Mouse (Mus musculus): Measurements from ENCODE around the gene Kcnk12. TPM values are rescaled to one million over a fixed set of nuclear protein-coding genes. Genes with fewer than 3 reads are reported as not detected.

The Kcnk12 gene
- polyA plus RNA-seq, 1 experiment = 6.7 TPM

GRCm38 (mm10) chr17:87770766-87771165, 27.0 kb downstream of the Kcnk12 start:
- no peaks in the 10 kb centered on the region for H3K4me1 ChIP-seq (ENCODE audit: control insufficient read depth, insufficient read depth, low read length)
- no peak overlapping the region for H3K4me3 ChIP-seq (replicated peaks; ENCODE audit: extremely low read depth, low read depth, low read length)
- WGBS = 42% methylated on average over 5 of the region's 5 CpGs
- no peak for TF ChIP-seq POLR2A (IDR thresholded peaks at IDR 0.05; ENCODE audit: borderline replicate concordance, extremely low read depth, low read depth, low read length)
- TF ChIP-seq CTCF (IDR thresholded peaks at IDR 0.05; ENCODE audit: insufficient read depth, low read length) = no peak
- DNase-seq = no peak

DNA sequence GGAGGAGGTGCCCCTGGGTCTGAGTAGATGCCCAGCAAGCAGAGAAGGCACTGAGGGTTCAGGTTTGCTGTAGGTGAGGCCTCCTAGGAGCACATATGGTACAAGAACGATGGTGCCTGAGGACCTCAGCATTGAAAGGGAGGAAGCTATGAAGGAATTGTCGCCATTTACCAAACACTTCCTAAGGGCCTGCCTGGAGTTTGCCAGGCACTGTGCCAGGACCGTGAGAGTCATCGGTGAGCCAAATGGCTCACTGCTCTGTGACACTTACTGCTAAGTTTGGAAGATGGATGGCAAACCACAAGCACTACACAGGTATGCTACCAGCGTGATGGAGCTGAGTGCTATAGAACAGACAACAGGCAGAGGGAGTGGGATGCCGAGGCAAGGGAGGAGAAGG, 30.9 kb downstream of the Kcnk12 start:
- DNase-seq = no peak
- Histone ChIP-seq H3K4me1 (ENCODE audit: control insufficient read depth, insufficient read depth, low read length) (no peaks in the 10 kb centered on the region), H3K4me3 (replicated peaks; ENCODE audit: extremely low read depth, low read depth, low read length) (no peak overlapping the region)
- no peak for TF ChIP-seq CTCF (IDR thresholded peaks at IDR 0.05; ENCODE audit: insufficient read depth, low read length)
- no peak for TF ChIP-seq POLR2A (IDR thresholded peaks at IDR 0.05; ENCODE audit: borderline replicate concordance, extremely low read depth, low read depth, low read length)
- 78% methylated on average over 6 of the region's 6 CpGs for WGBS

DNA sequence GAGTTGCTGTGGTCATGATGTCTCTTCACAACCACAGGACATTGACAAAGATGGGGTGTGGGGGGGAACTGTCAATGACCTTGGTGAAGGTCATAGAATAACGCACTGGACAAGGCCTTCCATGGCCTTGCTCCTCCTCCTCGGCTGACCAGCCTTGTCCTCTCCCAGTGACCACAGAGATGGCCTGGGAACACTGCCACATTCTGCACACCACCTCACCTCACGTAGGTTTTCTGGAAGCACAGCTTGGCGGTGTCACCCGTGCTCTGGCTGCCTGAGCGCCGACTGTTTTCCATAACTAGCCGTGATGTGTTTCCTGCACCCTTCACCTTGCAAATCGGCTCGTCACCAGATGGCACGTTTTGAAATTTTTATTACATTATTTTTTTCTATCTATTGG, 32.8 kb downstream of the Kcnk12 start:
- Histone ChIP-seq H3K4me3 (replicated peaks; ENCODE audit: extremely low read depth, low read depth, low read length) (no peak overlapping the region), H3K4me1 (ENCODE audit: control insufficient read depth, insufficient read depth, low read length) (no peaks in the 10 kb centered on the region)
- TF ChIP-seq CTCF (IDR thresholded peaks at IDR 0.05; ENCODE audit: insufficient read depth, low read length) = no peak
- no peak for TF ChIP-seq POLR2A (IDR thresholded peaks at IDR 0.05; ENCODE audit: borderline replicate concordance, extremely low read depth, low read depth, low read length)
- DNase-seq = no peak
- 88% methylated on average over 11 of the region's 11 CpGs for WGBS

DNA sequence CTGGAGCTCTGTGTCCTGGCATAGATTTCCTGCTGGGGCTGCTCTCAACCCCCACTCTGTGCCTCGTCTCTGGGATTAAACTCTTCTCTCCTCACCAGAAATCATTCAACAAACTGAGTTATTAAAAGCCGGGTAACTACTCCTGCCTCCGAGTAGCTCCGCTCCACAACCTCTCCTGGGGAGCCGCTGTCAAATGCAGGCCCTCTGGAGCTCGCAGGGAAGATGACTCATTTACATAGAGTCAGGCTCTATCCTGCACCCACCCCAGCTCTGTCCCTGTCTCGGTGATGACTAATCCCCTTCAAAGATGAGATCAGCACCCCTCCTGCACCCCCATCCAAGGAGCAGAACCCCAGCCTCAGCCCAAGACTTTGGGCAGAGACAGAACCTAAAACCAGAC, 34.6 kb downstream of the Kcnk12 start:
- TF ChIP-seq CTCF (IDR thresholded peaks at IDR 0.05; ENCODE audit: insufficient read depth, low read length) = no peak
- no peak for TF ChIP-seq POLR2A (IDR thresholded peaks at IDR 0.05; ENCODE audit: borderline replicate concordance, extremely low read depth, low read depth, low read length)
- WGBS = 51% methylated on average over 7 of the region's 7 CpGs
- Histone ChIP-seq H3K4me1 (ENCODE audit: control insufficient read depth, insufficient read depth, low read length) (no peaks in the 10 kb centered on the region), H3K4me3 (replicated peaks; ENCODE audit: extremely low read depth, low read depth, low read length) (no peak overlapping the region)
- no peak for DNase-seq

DNA sequence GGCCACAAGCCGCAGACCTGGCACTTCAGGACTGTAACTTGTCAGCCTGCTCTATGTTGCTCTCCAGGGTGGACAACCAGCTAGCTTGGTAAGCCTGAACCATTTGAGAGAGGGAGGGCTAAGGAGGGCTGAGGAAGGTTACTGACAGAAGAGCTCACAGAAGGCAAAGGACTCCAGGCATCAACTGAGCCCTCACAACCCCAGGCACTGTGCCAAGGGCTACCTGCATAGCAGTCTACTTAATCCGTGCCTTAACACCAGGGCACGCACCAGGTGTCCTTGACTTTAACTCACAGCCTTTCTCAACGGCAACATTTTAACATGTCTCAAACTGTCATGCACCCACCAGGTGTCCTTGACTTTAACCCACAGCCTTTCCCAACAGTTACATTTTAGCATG, 37.5 kb downstream of the Kcnk12 start:
- WGBS = 74% methylated on average over 4 of the region's 4 CpGs
- no peak overlapping the region for H3K4me3 ChIP-seq (replicated peaks; ENCODE audit: extremely low read depth, low read depth, low read length)
- DNase-seq = no peak
- no peak for TF ChIP-seq CTCF (IDR thresholded peaks at IDR 0.05; ENCODE audit: insufficient read depth, low read length)
- no peak for TF ChIP-seq POLR2A (IDR thresholded peaks at IDR 0.05; ENCODE audit: borderline replicate concordance, extremely low read depth, low read depth, low read length)
- no peaks in the 10 kb centered on the region for H3K4me1 ChIP-seq (ENCODE audit: control insufficient read depth, insufficient read depth, low read length)

DNA sequence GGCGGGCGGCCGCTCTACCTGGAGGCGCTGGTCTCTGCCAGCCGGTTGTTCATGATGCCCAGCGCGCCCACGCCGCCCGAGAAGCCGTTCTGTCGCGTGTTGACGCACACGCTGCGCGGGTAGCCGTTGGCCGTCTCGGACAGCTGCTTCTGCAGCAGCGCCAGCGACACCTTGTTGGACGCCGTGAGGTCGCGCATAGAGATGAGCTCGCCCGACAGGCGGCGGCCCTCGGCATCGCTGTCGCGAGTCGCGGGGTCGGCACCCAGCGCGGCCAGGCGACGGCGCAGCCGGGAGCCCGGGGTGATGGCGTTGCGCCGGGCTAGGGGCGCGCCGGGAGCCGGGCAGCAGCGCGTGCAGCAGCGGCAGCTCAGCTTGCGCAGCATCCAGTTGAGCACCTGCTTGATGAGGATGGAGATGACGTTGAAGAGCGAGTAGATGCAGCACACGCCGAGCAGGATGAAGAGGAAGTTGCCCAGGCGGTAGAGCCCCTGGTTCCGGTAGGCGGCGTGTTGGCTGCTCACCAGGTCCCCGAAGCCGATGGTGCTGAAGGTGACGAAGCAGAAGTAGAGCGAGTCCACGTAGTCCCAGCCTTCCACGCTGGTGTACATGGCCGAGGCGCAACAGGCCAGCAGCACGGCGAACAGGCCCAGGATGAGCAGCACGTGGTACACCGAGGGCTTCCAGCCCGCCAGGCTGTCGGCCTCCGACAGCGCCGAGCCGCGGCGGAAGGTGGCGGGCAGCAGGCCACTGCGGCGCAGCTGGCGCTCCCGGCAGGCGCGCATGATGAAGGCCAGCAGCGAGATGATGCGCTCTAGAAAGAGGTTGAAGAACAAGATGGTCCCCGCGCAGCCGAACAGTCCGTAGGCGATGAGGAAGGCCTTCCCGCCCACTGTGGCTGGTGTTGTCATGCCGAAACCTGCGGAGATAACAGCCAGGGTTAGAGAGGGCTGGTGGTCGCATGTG, 51.6 kb downstream of the Kcnk12 start:
- DNase-seq = peak; percentile 10
- H3K4me1 ChIP-seq (ENCODE audit: control insufficient read depth, insufficient read depth, low read length) = no peaks in the 10 kb centered on the region
- peak overlapping the region; percentile 56 for H3K4me3 ChIP-seq (replicated peaks; ENCODE audit: extremely low read depth, low read depth, low read length)
- no peak for TF ChIP-seq CTCF (IDR thresholded peaks at IDR 0.05; ENCODE audit: insufficient read depth, low read length)
- TF ChIP-seq POLR2A (IDR thresholded peaks at IDR 0.05; ENCODE audit: borderline replicate concordance, extremely low read depth, low read depth, low read length) = no peak
- 6% methylated on average over 101 of the region's 101 CpGs for WGBS

DNA sequence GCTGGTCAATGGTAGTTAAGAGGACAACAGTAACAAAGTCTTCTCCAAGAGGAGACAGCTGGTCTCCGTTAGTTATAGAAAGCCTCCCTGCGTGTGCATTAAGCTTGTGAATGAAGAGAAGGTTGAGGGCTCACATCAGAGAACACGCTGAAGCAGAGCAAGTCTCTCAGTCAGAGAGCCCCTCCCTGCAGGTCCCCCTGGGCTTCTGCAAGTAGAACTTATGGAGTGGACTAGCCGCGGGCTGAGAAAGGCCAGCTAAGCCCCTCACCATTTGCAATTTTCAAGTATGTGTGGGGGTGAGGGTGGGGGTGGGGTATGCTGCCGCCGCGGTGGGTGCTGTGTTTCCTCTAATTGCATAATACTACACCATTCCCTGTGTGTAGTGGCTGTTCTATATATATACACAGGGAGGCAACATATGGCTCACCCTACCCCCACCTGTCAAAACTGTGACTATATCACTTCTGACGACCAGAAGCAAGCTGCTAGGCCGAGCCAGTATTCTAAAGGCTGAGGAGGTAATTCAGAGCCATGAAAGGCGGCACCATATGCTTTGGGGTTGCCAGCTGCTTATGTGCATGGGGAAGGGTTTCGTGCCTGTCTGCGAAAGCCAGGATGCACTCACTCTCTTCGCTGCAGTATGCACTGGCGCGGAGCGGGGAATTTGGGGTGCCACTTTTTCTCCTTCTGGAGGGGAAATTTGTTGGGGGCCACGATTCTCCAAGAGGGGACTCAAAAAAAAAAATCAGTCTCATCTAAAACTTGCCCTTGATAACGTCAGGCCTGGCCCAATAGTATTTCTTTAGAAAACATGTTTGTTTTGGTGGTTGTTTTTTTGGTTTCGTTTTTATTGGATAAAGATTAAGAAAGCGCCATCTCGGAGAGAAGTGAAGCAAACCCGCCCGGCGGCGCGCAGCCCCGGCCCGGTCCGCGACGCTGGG, 52.5 kb downstream of the Kcnk12 start:
- no peaks in the 10 kb centered on the region for H3K4me1 ChIP-seq (ENCODE audit: control insufficient read depth, insufficient read depth, low read length)
- 19% methylated on average over 32 of the region's 32 CpGs for WGBS
- peak overlapping the region; percentile 0 for H3K4me3 ChIP-seq (replicated peaks; ENCODE audit: extremely low read depth, low read depth, low read length)
- DNase-seq = no peak
- TF ChIP-seq POLR2A (IDR thresholded peaks at IDR 0.05; ENCODE audit: borderline replicate concordance, extremely low read depth, low read depth, low read length) (no peak), CTCF (IDR thresholded peaks at IDR 0.05; ENCODE audit: insufficient read depth, low read length) (no peak)

DNA sequence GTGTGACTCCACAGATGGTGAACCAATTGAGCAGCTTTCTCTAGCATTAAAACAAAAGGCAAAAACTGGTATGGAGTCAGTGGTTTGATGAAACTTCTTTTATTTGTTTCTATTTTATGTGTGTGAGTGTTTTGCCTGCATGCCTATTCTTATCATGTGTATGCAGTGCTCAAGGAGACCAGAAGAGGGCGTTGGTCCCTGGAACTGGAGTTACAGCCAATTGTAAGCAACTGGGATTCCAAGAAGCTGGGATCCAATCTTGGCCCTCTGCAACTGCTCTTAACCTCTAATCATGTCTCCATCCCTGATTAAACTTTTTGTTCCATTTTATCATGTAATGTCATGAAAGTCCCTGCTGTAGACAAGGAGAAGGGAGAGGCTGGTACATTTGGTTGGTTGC, 58.0 kb downstream of the Kcnk12 start:
- H3K4me1 ChIP-seq (ENCODE audit: control insufficient read depth, insufficient read depth, low read length) = no peaks in the 10 kb centered on the region
- WGBS = 31% methylated on average over 1 of the region's 1 CpGs

DNA sequence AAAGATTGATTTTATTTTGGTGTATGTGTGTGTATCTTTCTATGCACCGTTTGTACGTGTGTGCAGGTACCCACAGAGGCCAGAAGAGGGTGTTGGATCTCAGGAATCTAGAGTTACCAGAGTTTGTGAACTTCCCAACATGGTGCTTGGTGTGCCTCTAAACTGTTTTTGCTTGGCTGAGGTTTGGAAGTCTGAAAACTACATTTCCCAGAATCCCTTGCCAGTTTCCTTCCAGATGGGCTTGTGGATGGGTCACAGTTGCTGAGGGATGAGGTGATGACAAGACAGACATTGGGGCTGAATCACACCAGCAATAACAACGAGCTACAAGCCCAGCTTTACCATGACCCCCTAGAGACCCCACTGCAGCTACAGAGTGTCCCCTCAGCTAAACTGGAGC, 60.6 kb downstream of the Kcnk12 start:
- H3K4me3 ChIP-seq (replicated peaks; ENCODE audit: extremely low read depth, low read depth, low read length) = no peak overlapping the region
- WGBS = 72% methylated on average over 3 of the region's 3 CpGs
- TF ChIP-seq POLR2A (IDR thresholded peaks at IDR 0.05; ENCODE audit: borderline replicate concordance, extremely low read depth, low read depth, low read length) (no peak), CTCF (IDR thresholded peaks at IDR 0.05; ENCODE audit: insufficient read depth, low read length) (no peak)
- H3K4me1 ChIP-seq (ENCODE audit: control insufficient read depth, insufficient read depth, low read length) = no peaks in the 10 kb centered on the region
- no peak for DNase-seq

More for the DNA sequence above, 58.0 kb downstream of the Kcnk12 start:
- H3K4me3 ChIP-seq (replicated peaks; ENCODE audit: extremely low read depth, low read depth, low read length) = no peak overlapping the region
- TF ChIP-seq POLR2A (IDR thresholded peaks at IDR 0.05; ENCODE audit: borderline replicate concordance, extremely low read depth, low read depth, low read length) (no peak), CTCF (IDR thresholded peaks at IDR 0.05; ENCODE audit: insufficient read depth, low read length) (no peak)
- DNase-seq = no peak
